Mouse (Mus musculus) kidney, embryonic 16.5 days (tissue): ENCODE data around the gene Spout1. TPM values are rescaled to one million over a fixed set of nuclear protein-coding genes. Genes with fewer than 3 reads are reported as not detected.
"Not testable (repeated sequence)": the region's sequence is repeated elsewhere in the genome, so short reads cannot be mapped to it uniquely, and the experiment has no call there.

ENCODE experiments used
- ATAC-seq: fragments of 200-750 bp; cut with Nextera tagmentation; 2 replicates; pipeline ENCODE4 v1.8.0; 2017; ENCODE audit warnings: moderate TSS enrichment; ENCODE audit not compliant: low FRiP score, low TSS enrichment
- H3K27ac ChIP-seq: fragments of 300-500 bp; sonication (generic); 2 replicates; pipeline ENCODE4 v1.5.1; 2014; ENCODE audit warnings: low read length
- H3K27me3 ChIP-seq: fragments of 300-500 bp; sonication (generic); 2 replicates; pipeline ENCODE4 v1.6.1; 2014; ENCODE audit warnings: low read length, control low read depth, mixed read lengths; ENCODE audit not compliant: insufficient read depth
- H3K36me3 ChIP-seq: fragments of 300-500 bp; sonication (generic); 2 replicates; pipeline ENCODE4 v1.6.1; 2014; ENCODE audit warnings: low read length, control low read depth, mixed read lengths; ENCODE audit not compliant: insufficient read depth
- H3K4me1 ChIP-seq: fragments of 300-500 bp; sonication (generic); 2 replicates; pipeline ENCODE4 v1.6.1; 2014; ENCODE audit warnings: low read length, control low read depth, mixed read lengths; ENCODE audit not compliant: insufficient read depth
- H3K4me2 ChIP-seq: fragments of 300-500 bp; sonication (generic); replicated peaks from 2 replicates; pipeline ENCODE4 v1.6.1; 2014; ENCODE audit warnings: low read depth, low read length
- H3K4me3 ChIP-seq: fragments of 300-500 bp; sonication (generic); 2 replicates; pipeline ENCODE4 v1.5.1; 2014; ENCODE audit warnings: mild to moderate bottlenecking, low read length
- H3K9ac ChIP-seq: fragments of 300-500 bp; sonication (generic); replicated peaks from 2 replicates; pipeline ENCODE4 v1.6.1; 2014; ENCODE audit warnings: low read length
- H3K9me3 ChIP-seq: fragments of 300-500 bp; sonication (generic); 2 replicates; pipeline ENCODE4 v1.6.1; 2016; ENCODE audit warnings: low read length, control low read depth
- WGBS: fragments of 180-500 bp; shearing (Covaris S2); extraction: QIAGEN DNeasy Blood & Tissue Kit; methylation state at CpG from one replicate; pipeline ENCODE4 v1.1.7; 2014; 5-methylcytosine and 5-hydroxymethylcytosine counted together
- polyA plus RNA-seq: library from polyadenylated mRNA; unstranded; fragments of >200 nt; fragmentation: Nextera tagmentation; extraction: Ambion mirVana; gene quantifications from 2 replicates; pipeline ENCODE4 v1.2.1, GENCODE M21; 2015

Gene Spout1
- polyA plus RNA-seq, 1 experiment from 2014 or later = 93.2 TPM

DNA sequence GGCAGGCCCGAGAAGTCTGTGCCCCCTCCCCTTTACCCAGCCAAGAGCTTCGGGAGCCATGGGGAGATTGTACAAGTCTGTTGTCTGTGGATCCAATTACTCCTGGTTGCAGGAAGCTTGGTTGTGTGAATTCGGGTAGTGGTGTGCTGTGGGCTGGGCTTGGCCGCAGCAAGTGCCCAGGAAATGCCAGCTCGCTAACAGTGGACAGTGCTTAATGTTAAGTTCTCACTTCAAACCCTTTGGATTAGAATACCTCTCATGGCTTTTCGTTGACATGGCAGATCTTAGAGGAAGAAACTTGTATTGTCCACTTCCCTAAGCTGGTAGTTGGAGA lies 43.9 kb downstream of the Spout1 start:
- peak; percentile 5; the same call in 1 of the 2 replicates for ATAC-seq
- Histone ChIP-seq H3K4me2 (peak overlapping the region; percentile 93), H3K9ac (peak overlapping the region; percentile 87), H3K27ac (peak overlapping the region; percentile 94), H3K4me1 (peaks cover 20% of the 10 kb centered on the region), H3K4me3 (peak overlapping the region; percentile 96), H3K27me3 (no peaks in the 10 kb centered on the region), H3K9me3 (no peaks in the 10 kb centered on the region), H3K36me3 (peaks cover 11% of the 10 kb centered on the region)
- 14% methylated on average over 6 of the region's 6 CpGs for WGBS

DNA sequence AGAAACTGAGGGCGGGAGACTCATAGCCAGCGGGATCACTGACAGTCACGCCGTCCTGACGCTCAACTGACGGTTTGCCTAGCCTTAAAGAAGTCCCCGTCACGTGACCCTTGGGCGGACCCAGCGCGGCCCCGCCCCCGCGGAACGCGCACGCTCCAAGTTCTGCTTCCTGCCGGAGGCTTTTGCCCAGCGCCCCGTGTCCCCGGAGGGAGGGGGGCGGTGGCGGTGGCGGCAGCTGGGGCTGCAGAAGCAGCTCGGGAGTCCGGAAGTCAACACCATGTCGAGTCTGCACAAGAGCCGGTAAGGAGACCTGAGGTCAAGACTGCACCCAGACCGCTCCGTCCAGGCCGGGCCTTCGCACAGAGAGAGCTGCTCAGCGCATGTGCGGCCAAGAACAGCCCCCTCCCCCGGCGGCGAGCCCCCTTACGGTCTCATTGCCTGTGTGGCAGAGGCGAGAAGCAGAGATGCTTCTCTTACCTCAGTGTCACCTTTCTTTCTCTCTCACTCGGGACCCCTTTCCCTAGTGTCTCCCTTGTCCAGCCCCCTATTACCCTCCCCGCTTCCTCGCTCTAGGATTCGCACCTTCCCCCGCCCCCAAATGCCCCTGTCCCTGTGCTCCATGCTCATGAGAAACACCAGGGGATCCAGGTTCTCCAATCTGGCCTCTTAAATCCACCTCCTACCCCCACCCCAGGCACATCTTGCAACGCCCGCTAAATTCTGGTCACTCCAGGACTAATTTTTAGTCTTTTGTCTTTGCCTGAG lies 44.5 kb downstream of the Spout1 start, which contains the start of gene Tbc1d13:
Gene Tbc1d13, plus strand, starts transcription at position 134 of the 765 bp plus-strand sequence.
- H3K36me3 ChIP-seq = peaks cover 11% of the 10 kb centered on the region
- peaks cover 20% of the 10 kb centered on the region for H3K4me1 ChIP-seq
- no peaks in the 10 kb centered on the region for H3K27me3 ChIP-seq
- H3K9ac ChIP-seq = peak within 1 kb of the TSS; percentile 87
- peak; percentile 92 for ATAC-seq
- peak within 1 kb of the TSS; percentile 94 for H3K27ac ChIP-seq
- H3K4me2 ChIP-seq = peak within 1 kb of the TSS; percentile 93
- H3K4me3 ChIP-seq = peak within 1 kb of the TSS; percentile 96
- WGBS = 0% methylated on average over 46 of the region's 46 CpGs
- H3K9me3 ChIP-seq = no peaks in the 10 kb centered on the region

DNA sequence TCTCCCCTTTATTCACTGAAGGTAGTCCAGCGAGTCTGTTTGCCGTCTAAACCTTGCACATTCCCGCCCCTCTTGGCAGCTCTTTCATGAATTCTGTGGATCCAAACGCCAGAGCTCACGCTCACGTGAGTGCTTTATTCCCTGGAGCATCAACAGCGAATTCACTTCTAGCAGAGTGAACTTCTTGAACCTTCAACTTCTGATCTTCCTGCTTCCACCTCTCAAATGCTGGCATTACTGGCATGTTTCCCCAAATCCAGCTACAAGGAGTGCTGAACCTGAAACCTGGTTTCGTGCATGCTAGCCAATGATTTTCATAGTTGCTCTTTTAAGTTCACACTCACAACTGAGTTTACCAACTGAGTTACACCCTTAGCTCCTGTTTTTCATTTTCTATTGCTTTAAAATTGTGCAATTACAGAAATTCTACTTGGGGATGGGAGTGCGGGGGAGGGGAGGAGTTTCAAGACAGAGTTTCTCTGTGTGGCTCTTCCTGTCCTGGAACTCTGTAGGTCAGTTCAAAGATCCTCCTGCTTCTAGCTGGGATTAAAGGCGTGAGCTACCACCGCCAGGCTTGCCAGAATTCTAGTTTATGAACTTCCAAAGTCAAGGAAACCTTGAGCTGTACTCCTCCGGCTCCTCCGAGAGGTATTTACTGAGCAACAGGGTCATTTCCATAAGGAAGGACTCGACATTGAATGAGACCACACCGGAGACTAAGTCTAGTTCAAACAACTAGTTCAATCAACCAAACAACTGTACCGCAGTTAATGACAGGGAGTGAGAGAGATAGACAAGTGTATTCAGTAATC lies 45.3 kb downstream of the Spout1 start:
- Histone ChIP-seq H3K4me2 (peak overlapping the region; percentile 93), H3K4me3 (peak overlapping the region; percentile 96), H3K9ac (peak overlapping the region; percentile 87), H3K9me3 (no peaks in the 10 kb centered on the region), H3K27ac (peak overlapping the region; percentile 94), H3K36me3 (peaks cover 11% of the 10 kb centered on the region), H3K27me3 (no peaks in the 10 kb centered on the region), H3K4me1 (peaks cover 20% of the 10 kb centered on the region)
- peak; percentile 39 for ATAC-seq
- 13% methylated on average over 16 of the region's 16 CpGs for WGBS

DNA sequence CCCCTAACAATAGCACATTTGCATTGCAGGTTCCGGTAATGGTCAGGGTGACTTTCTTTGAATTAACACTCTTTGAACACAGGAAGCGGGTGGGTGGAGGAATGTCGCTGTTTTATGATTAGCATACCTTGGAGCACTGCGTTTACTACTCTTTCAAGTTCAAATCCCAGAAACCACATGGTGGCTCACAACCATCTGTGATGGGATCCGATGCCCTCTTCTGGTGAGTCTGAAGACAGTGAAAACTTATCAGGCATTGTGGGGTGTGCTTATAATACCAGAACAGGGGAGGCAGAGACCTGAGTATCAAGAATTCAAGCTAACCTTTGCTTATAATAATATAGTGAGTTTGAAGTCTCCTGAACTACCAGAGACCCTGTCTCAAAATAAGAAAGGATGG lies 47.0 kb downstream of the Spout1 start:
- H3K4me3 ChIP-seq, H3K27me3 ChIP-seq, H3K36me3 ChIP-seq, H3K9ac ChIP-seq, H3K9me3 ChIP-seq, H3K4me2 ChIP-seq, H3K27ac ChIP-seq, ATAC-seq: not testable (repeated sequence)
- H3K4me1 ChIP-seq = peaks cover 20% of the 10 kb centered on the region
- 56% methylated on average over 5 of the region's 5 CpGs for WGBS

- Histone ChIP-seq H3K27me3 (no peaks in the 10 kb centered on the region), H3K4me3 (no peak overlapping the region), H3K27ac (no peak overlapping the region), H3K36me3 (no peaks in the 10 kb centered on the region), H3K4me1 (peaks cover 18% of the 10 kb centered on the region), H3K9me3 (no peaks in the 10 kb centered on the region), H3K4me2 (no peak overlapping the region), H3K9ac (no peak overlapping the region)
- 77% methylated on average over 4 of the region's 4 CpGs for WGBS
- no peak for ATAC-seq
Measured at GRCm38 (mm10) chr2:30130156-30130555, 48.1 kb downstream of the Spout1 start.

DNA sequence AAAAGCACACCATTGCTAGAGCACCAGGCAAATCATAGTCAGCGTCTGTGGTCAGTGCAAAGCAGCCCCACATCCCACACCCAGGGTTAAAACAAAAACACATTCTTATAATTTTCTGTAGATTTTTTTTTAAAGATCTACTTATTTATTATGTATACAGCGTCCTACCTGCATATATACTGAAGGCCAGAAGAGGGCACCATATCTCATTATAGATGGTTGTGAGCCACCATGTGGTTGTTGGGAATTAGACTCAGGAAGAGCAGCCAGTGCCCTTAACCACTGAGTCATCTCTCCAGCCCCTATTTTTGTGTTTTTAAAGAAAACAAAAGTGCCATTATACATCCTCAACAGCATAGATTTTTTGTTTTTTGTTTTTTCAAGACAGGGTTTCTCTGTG lies 49.5 kb downstream of the Spout1 start:
- Histone ChIP-seq H3K4me3 (no peak overlapping the region), H3K4me2 (no peak overlapping the region), H3K27ac (no peak overlapping the region), H3K4me1 (peaks cover 14% of the 10 kb centered on the region), H3K27me3 (no peaks in the 10 kb centered on the region), H3K36me3 (no peaks in the 10 kb centered on the region), H3K9ac (no peak overlapping the region), H3K9me3 (no peaks in the 10 kb centered on the region)
- WGBS = 34% methylated on average over 2 of the region's 2 CpGs
- no peak for ATAC-seq

- WGBS = 9% methylated on average over 31 of the region's 31 CpGs
- peak within 1 kb of the TSS; percentile 78 for H3K4me3 ChIP-seq
- H3K4me1 ChIP-seq = peaks cover 12% of the 10 kb centered on the region
- peak within 1 kb of the TSS; percentile 76 for H3K4me2 ChIP-seq
- peak within 1 kb of the TSS; percentile 88 for H3K9ac ChIP-seq
- no peaks in the 10 kb centered on the region for H3K9me3 ChIP-seq
- H3K27ac ChIP-seq = peak within 1 kb of the TSS; percentile 92
- H3K27me3 ChIP-seq = no peaks in the 10 kb centered on the region
- no peaks in the 10 kb centered on the region for H3K36me3 ChIP-seq
- ATAC-seq = peak; percentile 98
Measured at GRCm38 (mm10) chr2:30124472-30125274, 53.6 kb downstream of the Spout1 start, which contains the start of gene Zer1. Gene Zer1 (minus strand): TSS chr2:30124585.

GRCm38 (mm10) chr2:30123729-30124471 lies 54.4 kb downstream of the Spout1 start:
- Histone ChIP-seq H3K27me3 (no peaks in the 10 kb centered on the region), H3K4me2 (peak overlapping the region; percentile 76), H3K27ac (peak overlapping the region; percentile 92), H3K4me3 (peak overlapping the region; percentile 78), H3K4me1 (peaks cover 12% of the 10 kb centered on the region), H3K9me3 (no peaks in the 10 kb centered on the region), H3K9ac (peak overlapping the region; percentile 88), H3K36me3 (no peaks in the 10 kb centered on the region)
- ATAC-seq = peak; percentile 81
- under 1% methylated on average over 44 of the region's 44 CpGs for WGBS
